Mouse (Mus musculus): ENCODE results near the gene Fmo2. TPM values are rescaled to one million over a fixed set of nuclear protein-coding genes. Genes with fewer than 3 reads are reported as not detected.

Fmo2 gene
- total RNA-seq (2021), result 1 to 10 TPM in 1 of 2 experiments, under 1 TPM in 1; 0.66 to 1.7 TPM
- long read RNA-seq, experiment 1, partial matches to known transcripts, result 0 of 2 reads
- long read RNA-seq, experiment 1, other reads (novel, unspliced or antisense), result 1 of 2 reads
- long read RNA-seq, experiment 2, result 0 reads

GRCm38 (mm10) chr1:162897838-162898811 lies at the start of gene Fmo2:
TSS of gene Fmo2 (minus strand) at chr1:162898726.
- DNase-seq (ENCODE audit: low spot score in 2 of 2), result no peak
- intact Hi-C loops (cut with DNase I), result loop anchor here (5.0 kb wide), 1 partner anchor 159 kb away; no protein-coding TSS in a partner anchor

DNA sequence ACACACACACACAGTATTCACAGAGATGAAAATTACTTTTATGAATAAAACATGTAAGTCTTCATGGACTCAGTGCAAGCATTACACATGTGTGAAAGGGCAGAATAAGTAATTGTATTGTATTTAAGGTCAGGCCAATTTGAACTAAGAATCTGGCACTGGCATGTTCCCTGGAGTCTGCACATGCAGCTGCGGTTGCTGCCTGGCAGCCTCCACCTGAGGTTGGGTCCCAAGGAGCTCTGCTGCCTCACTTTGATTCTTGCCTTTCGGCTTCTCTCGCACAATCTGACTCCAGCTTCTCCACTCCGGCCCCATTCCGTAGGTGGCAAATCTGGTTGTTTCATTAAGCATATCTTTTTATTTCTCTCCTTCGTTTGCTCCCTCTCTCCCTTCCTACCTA lies 49.4 kb upstream of the Fmo2 start:
- intact Hi-C loops (cut with DNase I), result no loop called here
- no peak for DNase-seq (ENCODE audit: low spot score in 2 of 2)

DNA sequence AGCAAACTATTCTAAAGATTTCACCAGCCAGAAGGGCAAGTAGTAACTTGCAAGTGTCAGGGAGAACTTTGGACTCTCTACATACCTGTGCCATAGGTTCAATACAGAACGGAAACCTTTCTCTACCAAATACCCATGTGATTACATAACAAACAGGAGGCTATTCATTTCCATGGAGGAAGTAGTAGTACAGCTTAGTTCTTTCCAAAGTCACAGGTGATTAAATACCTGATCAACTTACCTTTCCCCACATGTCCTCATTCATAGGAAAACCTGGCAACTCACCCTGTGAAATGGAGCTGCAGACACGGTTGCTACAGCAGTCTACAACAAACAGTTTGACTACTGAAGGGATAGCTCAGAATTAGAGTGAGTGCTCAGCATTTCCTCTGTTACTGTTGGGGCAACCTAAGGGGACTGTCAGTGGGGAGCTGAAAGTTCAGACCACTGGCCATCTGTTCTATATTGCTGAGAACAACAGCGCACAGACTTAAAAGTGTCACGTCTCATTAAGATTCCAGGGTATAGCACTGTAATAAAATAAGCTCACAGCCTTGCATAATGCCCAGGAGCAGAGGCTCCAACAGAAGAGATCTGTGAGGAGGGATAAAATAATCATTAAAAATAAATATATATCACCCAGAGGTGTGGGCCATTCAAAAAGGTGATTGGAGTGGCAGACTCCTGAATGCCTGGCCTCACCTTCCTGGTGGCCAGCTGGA lies 48.5 kb upstream of the Fmo2 start:
- DNase-seq (ENCODE audit: low spot score in 2 of 2), result no peak
- intact Hi-C loops (cut with DNase I), result no loop called here

DNA sequence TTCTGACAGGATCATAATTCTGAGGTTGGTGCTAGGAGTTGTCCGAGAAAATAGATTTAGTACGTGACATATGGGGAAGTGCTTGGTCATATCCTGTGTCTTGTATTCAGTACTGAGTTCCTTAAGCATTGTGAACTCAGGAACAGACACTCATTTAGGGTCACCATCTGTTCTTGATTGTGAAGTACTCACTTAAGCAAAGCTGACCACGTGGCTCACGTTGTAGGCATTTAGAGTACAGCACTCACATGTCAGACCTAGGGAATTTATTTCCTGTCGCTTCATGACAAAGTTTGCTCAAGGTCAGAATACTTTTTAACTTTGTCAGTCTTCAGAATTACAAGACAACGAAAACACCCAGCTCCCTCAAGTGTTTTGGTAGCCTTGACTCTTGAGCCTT lies 45.2 kb upstream of the Fmo2 start:
- DNase-seq (ENCODE audit: low spot score in 2 of 2), result no peak
- intact Hi-C loops (cut with DNase I), result no loop called here

DNA sequence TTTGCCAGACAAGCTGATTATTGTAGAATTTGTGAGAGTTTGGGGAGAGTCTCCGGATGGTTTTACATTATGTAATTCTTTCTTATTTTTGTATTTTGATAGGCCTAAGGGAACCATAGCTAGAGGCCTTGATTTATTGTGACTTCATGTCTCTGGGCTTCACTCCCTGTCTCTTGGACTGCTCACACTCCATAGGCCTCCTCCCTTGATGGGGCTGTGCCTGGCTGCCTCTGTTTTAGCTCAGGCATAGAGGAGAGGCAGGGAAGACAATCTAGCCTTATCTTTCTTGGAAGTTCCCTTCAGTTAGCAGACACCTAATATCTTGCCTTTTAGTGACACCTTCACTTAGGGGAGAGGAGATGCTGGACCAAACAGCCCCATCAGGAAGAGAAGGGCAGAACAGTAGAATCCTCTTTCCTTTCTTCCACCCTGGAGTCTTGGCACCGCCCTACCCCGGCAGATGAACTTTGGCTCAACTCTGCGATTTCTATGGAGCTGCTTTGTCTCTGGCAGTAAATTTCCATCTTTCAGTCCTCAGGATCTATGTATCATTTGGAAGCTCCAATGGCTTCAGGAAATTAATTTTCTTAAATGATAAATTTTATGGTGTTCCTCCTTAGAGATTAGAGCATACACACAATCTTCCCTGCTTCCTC lies 40.3 kb upstream of the Fmo2 start:
- intact Hi-C loops (cut with DNase I), result no loop called here
- no peak for DNase-seq (ENCODE audit: low spot score in 2 of 2)

DNA sequence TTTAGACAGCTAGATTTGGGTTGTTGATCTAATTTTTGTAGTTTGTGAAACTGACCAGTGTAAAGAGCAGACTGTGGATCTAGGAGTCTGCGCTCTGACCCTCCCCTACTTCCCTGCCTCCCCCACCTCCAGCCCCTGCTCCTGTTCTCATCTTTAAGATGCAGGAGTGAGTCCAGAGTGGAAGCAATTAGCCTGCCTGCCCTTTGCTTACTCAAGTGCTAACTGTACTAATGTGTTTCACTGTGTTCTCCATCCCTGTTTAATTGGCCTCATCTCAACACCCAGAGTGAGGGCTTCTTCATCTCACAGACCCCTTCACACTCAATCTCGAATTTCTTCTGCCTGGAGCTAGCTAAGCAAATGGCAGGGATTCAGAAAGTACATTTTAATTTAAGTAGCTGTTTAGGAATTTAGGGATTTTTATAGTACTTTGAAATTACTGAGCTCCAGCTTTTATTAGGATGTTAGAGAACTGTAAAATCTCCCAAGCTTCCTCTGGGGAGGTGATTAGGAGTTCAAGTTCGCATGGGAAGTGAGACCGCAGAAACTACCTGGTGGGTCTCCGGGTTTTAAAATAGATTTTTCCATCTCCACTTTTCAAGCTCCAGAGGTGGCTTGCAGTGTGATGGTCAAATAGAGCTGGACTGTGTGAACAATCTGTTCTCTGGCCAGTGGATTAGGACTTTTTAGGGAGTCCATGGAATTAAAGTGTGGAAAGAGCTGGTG lies 39.6 kb upstream of the Fmo2 start:
- intact Hi-C loops (cut with DNase I), result no loop called here
- DNase-seq (ENCODE audit: low spot score in 2 of 2), result no peak

DNA sequence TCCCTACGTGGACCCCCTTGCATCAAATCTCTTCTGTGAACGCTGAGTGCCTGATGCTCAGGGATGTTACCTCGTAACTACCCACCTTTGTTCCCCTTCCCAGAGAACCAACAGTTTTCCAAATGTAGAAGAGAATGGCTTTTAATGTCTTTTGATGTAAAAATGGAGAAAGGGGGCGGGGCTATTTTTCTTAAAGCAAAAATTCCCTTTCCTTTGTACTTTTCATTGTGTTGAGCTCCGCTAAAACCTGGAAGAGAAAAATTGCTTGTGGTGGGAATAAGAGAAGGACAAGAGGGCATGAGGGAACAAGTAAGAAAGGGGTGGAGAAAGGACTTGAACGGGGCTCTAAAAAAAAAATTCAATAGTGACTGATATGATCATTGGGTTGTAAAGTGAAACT lies 38.9 kb upstream of the Fmo2 start, which contains the start of gene Fmo6:
Fmo6 (minus strand) TSS at position 101 of the 400 bp plus-strand sequence.
- no peak for DNase-seq (ENCODE audit: low spot score in 2 of 2)
- intact Hi-C loops (cut with DNase I), result no loop called here

DNA sequence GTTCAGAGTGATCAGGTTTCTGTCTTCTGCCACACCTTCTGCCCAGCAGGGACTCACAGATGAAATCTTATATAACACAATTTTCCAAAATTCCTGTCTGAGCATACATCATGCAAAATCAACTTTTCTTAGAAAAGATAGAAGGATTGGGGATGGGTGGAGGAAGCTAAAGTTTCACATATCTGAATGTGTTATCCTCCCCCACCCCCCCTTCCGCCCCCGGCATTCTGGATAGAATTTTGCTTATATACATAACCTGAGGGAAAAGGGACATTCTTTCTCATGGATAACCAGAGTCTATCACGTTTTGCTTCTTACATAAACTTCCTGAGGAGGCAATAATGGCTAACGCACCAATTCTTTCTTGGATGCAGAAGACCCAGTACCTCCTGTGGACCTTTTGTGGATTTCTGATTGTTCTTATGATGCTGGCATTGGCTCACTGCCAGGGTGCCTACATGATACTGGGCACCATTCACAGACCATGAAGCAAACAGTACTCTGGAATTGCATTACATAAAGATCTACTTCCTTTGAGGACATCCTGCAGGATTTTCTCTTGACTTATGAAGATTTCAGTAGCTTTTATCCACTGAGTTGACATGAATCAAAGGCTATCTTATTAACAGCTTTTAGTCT lies 36.0 kb upstream of the Fmo2 start:
- intact Hi-C loops (cut with DNase I), result no loop called here
- DNase-seq (ENCODE audit: low spot score in 2 of 2), result peak in 1 of 2 experiments; percentile 6

DNA sequence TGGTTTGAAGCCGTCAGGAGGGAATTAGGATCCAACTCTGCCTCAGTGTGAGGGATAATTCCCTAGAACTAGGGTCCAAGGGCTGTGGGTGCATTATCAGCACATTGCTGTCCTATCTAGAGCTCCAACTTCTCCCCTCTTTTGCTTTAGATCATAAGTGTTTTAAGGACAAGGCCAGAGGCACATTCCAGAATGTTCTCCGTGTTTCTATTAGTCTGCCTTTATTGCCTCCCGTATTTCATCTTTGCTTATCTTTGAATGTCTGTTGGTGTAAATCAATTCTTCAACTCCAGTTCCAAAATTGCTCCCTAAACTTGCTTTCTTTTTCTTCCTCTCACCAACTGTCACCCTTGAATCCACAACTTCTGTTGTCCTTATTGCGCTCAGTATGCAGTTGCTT lies 33.9 kb upstream of the Fmo2 start:
- intact Hi-C loops (cut with DNase I), result no loop called here
- DNase-seq (ENCODE audit: low spot score in 2 of 2), result no peak

DNA sequence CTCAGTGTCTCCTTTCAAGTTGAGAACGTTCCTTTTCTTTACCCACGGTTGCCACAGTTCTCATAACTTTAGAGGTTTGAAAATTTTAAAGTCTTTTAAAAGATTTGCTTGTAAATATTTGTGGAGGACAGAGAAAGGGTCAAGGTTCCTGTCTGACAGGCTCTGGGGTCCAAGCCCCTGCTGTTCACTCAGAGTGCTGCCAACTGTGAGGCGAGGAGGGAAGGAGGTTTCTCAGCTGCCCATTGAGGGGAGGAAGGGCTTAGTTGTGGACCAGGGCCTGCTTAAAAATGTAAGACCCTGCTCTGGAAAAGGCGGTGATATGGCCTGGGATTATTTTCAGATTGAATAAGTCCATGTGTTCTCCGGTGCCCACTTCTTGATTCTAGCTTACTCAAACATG lies 33.4 kb upstream of the Fmo2 start:
- intact Hi-C loops (cut with DNase I), result no loop called here
- no peak for DNase-seq (ENCODE audit: low spot score in 2 of 2)

DNA sequence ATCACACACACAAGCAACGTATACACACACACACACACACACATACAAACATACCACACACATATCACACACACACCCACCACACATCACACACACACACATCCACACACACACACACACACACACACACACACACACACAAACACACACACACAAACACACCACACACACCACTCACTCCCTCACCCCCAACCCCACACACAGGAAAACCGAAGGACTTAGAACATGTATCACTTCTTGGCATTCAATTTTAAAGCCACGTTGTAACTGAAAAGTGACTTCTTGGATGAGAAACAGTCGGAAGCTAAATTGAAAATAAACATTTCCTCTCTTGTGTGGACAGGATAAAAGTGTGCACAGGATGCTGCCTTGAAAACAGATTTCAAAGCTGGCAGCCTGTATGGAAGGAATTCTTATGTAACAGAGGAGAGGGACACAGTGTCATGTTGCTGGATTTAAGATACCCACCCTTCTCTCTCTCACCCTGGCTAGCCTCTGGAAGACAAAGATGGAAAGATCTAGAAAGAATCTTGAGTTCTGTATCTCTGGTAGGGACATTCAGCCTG lies 32.9 kb upstream of the Fmo2 start:
- intact Hi-C loops (cut with DNase I), result no loop called here
- no peak for DNase-seq (ENCODE audit: low spot score in 2 of 2)

GRCm38 (mm10) chr1:162930631-162931030 lies 32.1 kb upstream of the Fmo2 start:
- intact Hi-C loops (cut with DNase I), result no loop called here
- no peak for DNase-seq (ENCODE audit: low spot score in 2 of 2)

DNA sequence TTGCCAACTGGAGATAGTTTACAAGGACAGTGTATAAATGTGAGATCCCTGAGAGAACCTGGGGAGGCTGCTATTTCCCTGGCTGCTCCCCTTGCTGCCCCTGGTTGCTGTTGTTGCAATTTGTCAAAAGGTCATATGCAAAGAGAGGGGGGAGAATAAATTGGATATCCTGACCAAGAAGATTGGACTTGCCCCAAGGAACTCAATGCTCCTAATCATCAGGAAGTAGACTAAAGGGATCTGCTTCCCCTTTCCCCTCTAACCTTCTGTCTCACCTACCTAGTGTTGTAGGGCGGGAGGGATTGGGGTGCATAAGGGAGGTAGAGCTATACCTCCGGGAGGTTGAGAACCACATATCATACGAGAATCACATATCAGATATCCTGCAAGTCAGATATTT lies 30.6 kb upstream of the Fmo2 start:
- intact Hi-C loops (cut with DNase I), result no loop called here
- no peak for DNase-seq (ENCODE audit: low spot score in 2 of 2)

DNA sequence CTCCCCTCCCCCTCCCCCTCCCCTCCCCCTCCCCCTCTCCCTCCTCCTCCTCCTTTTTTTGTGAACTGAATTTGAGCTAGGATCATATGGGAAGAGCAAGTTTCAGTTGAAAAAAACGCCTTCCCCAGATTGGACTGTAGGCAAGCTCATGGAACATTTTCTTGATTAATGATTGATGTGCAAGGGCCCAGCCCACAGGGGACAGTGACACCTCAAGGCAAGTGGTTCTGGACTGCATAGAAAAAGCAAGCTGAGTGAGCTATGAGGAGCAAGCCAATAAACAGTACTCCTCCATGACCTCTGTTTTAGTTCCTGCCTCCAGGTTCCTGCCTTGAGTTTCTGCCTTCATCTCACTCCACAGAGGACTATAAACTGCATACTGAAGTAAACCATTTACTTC lies 26.6 kb upstream of the Fmo2 start:
- no peak for DNase-seq (ENCODE audit: low spot score in 2 of 2)
- intact Hi-C loops (cut with DNase I), result no loop called here

- DNase-seq (ENCODE audit: low spot score in 2 of 2), result no peak
- intact Hi-C loops (cut with DNase I), result no loop called here
These were observed 18.1 kb upstream of the Fmo2 start for GRCm38 (mm10) chr1:162916661-162917060.

DNA sequence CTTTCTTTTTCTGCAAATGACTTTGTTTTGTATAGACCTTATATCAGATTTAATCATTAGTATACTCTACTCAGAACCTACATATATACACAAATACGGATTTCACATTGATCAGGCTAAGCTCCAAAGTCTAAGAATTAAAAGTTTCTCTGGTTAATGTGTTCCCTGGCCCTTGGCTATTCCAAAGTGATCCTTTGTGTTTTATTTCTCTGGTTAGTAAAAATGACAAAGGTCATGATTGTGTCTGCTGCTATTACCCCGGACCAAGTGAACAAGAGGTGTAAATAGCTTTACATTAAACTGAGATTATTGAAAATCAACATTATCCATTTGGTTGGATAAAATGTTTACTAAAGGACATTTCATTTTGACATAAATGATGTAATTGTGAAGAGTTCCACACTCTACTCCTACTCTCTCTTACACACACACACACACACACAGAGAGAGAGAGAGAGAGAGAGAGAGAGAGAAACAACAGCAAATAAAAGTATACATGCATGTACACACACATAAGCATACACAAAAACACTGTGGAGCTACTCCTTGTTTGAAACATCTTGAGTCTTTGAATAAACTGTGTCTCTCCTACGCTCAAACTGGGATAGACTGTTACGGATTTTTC lies 16.5 kb upstream of the Fmo2 start:
- intact Hi-C loops (cut with DNase I), result no loop called here
- no peak for DNase-seq (ENCODE audit: low spot score in 2 of 2)

DNA sequence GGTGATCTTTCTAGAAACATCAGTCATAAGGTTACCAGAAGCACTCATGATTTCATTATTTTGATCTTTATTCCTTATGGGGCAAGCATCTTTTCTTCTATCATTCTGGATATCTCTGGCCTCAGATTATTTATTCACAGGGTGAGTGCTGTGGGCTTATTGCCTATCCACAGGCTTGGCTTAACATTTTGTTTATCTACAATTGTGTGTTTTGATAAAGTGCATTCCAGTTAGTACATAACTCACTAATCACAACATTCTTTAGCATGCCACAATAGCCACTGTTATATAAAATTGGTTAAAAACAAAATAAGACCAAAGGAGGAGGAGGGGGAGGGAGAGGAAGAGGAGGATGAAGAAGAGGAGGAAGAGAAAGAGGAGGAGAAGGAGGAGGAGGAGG lies 13.6 kb upstream of the Fmo2 start:
- no peak for DNase-seq (ENCODE audit: low spot score in 2 of 2)
- intact Hi-C loops (cut with DNase I), result no loop called here

GRCm38 (mm10) chr1:162901879-162902278 lies 3.4 kb upstream of the Fmo2 start:
- no peak for DNase-seq (ENCODE audit: low spot score in 2 of 2)
- intact Hi-C loops (cut with DNase I), result no loop called here
